Mouse (Mus musculus): ENCODE measurements around the gene Pygb. TPM values are rescaled to one million over a fixed set of nuclear protein-coding genes. Genes with fewer than 3 reads are reported as not detected.

Gene Pygb
- polyA plus RNA-seq, 1 experiment from 2014 or later: 109 TPM

- H3K4me1 ChIP-seq (replicated peaks; ENCODE audit: control insufficient read depth, insufficient read depth): no peaks in the 10 kb centered on the region
- no peaks in the 10 kb centered on the region for H3K36me3 ChIP-seq (ENCODE audit: control insufficient read depth, insufficient read depth, low read length)
- no peak overlapping the region for H3K9ac ChIP-seq (ENCODE audit: low read length)
- no peak for TF ChIP-seq EP300 (optimal IDR thresholded peaks at IDR 0.05)
- no peak for TF ChIP-seq CTCF (IDR thresholded peaks at IDR 0.05; ENCODE audit: low read depth)
- DNase-seq (ENCODE audit: low spot score) (peak; percentile 9), ATAC-seq (ENCODE audit: low FRiP score, low TSS enrichment) (no peak)
- no peaks in the 10 kb centered on the region for H3K27me3 ChIP-seq (ENCODE audit: control insufficient read depth, insufficient read depth, low read length)
- H3K4me2 ChIP-seq (replicated peaks; ENCODE audit: low read depth): no peak overlapping the region
- 88% methylated on average over 2 of the region's 2 CpGs for WGBS
- H3K4me3 ChIP-seq (ENCODE audit: low read depth, low read length): no peak overlapping the region
- H3K27ac ChIP-seq (replicated peaks): no peak overlapping the region
- H3K9me3 ChIP-seq (ENCODE audit: control insufficient read depth, low read length): no peaks in the 10 kb centered on the region
Measured at GRCm38 (mm10) chr2:150867021-150867420, 80.5 kb downstream of the Pygb start.

- H3K4me2 ChIP-seq (replicated peaks; ENCODE audit: low read depth): no peak overlapping the region
- ATAC-seq (ENCODE audit: low FRiP score, low TSS enrichment) (no peak), DNase-seq (ENCODE audit: low spot score) (no peak)
- no peaks in the 10 kb centered on the region for H3K36me3 ChIP-seq (ENCODE audit: control insufficient read depth, insufficient read depth, low read length)
- TF ChIP-seq EP300 (optimal IDR thresholded peaks at IDR 0.05): no peak
- no peak for TF ChIP-seq CTCF (IDR thresholded peaks at IDR 0.05; ENCODE audit: low read depth)
- H3K9ac ChIP-seq (ENCODE audit: low read length): no peak overlapping the region
- no peak overlapping the region for H3K27ac ChIP-seq (replicated peaks)
- no peaks in the 10 kb centered on the region for H3K27me3 ChIP-seq (ENCODE audit: control insufficient read depth, insufficient read depth, low read length)
- no peak overlapping the region for H3K4me3 ChIP-seq (ENCODE audit: low read depth, low read length)
- no peaks in the 10 kb centered on the region for H3K4me1 ChIP-seq (replicated peaks; ENCODE audit: control insufficient read depth, insufficient read depth)
- no peaks in the 10 kb centered on the region for H3K9me3 ChIP-seq (ENCODE audit: control insufficient read depth, low read length)
- 90% methylated on average over 1 of the region's 1 CpGs for WGBS
Measured at GRCm38 (mm10) chr2:150869446-150869845, 82.9 kb downstream of the Pygb start.

- no peaks in the 10 kb centered on the region for H3K4me1 ChIP-seq (replicated peaks; ENCODE audit: control insufficient read depth, insufficient read depth)
- 65% methylated on average over 1 of the region's 1 CpGs for WGBS
Measured at GRCm38 (mm10) chr2:150874508-150874907, 88.0 kb downstream of the Pygb start.

GRCm38 (mm10) chr2:150875226-150875625 lies 88.7 kb downstream of the Pygb start:
- H3K4me2 ChIP-seq (replicated peaks; ENCODE audit: low read depth): no peak overlapping the region
- ATAC-seq (ENCODE audit: low FRiP score, low TSS enrichment): no peak

More at GRCm38 (mm10) chr2:150874508-150874907, 88.0 kb downstream of the Pygb start:
- H3K27ac ChIP-seq (replicated peaks): no peak overlapping the region
- DNase-seq (ENCODE audit: low spot score) (no peak), ATAC-seq (ENCODE audit: low FRiP score, low TSS enrichment) (0 out of 2 replicates have a peak, but pooled peaks have one; percentile 49)
- H3K4me2 ChIP-seq (replicated peaks; ENCODE audit: low read depth): no peak overlapping the region
- no peaks in the 10 kb centered on the region for H3K27me3 ChIP-seq (ENCODE audit: control insufficient read depth, insufficient read depth, low read length)
- H3K36me3 ChIP-seq (ENCODE audit: control insufficient read depth, insufficient read depth, low read length): no peaks in the 10 kb centered on the region
- no peak overlapping the region for H3K9ac ChIP-seq (ENCODE audit: low read length)
- TF ChIP-seq CTCF (IDR thresholded peaks at IDR 0.05; ENCODE audit: low read depth) (no peak), EP300 (optimal IDR thresholded peaks at IDR 0.05) (no peak)
- no peaks in the 10 kb centered on the region for H3K9me3 ChIP-seq (ENCODE audit: control insufficient read depth, low read length)
- H3K4me3 ChIP-seq (ENCODE audit: low read depth, low read length): no peak overlapping the region

GRCm38 (mm10) chr2:150877561-150877960 lies 91.0 kb downstream of the Pygb start:
- no peaks in the 10 kb centered on the region for H3K4me1 ChIP-seq (replicated peaks; ENCODE audit: control insufficient read depth, insufficient read depth)
- no peak overlapping the region for H3K4me3 ChIP-seq (ENCODE audit: low read depth, low read length)
- H3K4me2 ChIP-seq (replicated peaks; ENCODE audit: low read depth): no peak overlapping the region
- H3K27me3 ChIP-seq (ENCODE audit: control insufficient read depth, insufficient read depth, low read length): no peaks in the 10 kb centered on the region
- TF ChIP-seq EP300 (optimal IDR thresholded peaks at IDR 0.05) (no peak), CTCF (IDR thresholded peaks at IDR 0.05; ENCODE audit: low read depth) (no peak)
- no peaks in the 10 kb centered on the region for H3K36me3 ChIP-seq (ENCODE audit: control insufficient read depth, insufficient read depth, low read length)
- 75% methylated on average over 4 of the region's 4 CpGs for WGBS
- no peaks in the 10 kb centered on the region for H3K9me3 ChIP-seq (ENCODE audit: control insufficient read depth, low read length)
- ATAC-seq (ENCODE audit: low FRiP score, low TSS enrichment) (no peak), DNase-seq (ENCODE audit: low spot score) (no peak)
- H3K9ac ChIP-seq (ENCODE audit: low read length): no peak overlapping the region
- H3K27ac ChIP-seq (replicated peaks): no peak overlapping the region

More at GRCm38 (mm10) chr2:150875226-150875625, 88.7 kb downstream of the Pygb start:
- Histone ChIP-seq H3K9ac (ENCODE audit: low read length) (no peak overlapping the region), H3K4me1 (replicated peaks; ENCODE audit: control insufficient read depth, insufficient read depth) (no peaks in the 10 kb centered on the region), H3K36me3 (ENCODE audit: control insufficient read depth, insufficient read depth, low read length) (no peaks in the 10 kb centered on the region), H3K27me3 (ENCODE audit: control insufficient read depth, insufficient read depth, low read length) (no peaks in the 10 kb centered on the region), H3K9me3 (ENCODE audit: control insufficient read depth, low read length) (no peaks in the 10 kb centered on the region), H3K4me3 (ENCODE audit: low read depth, low read length) (no peak overlapping the region), H3K27ac (replicated peaks) (no peak overlapping the region)
- TF ChIP-seq CTCF (IDR thresholded peaks at IDR 0.05; ENCODE audit: low read depth) (no peak), EP300 (optimal IDR thresholded peaks at IDR 0.05) (no peak)
- DNase-seq (ENCODE audit: low spot score): no peak
- WGBS: 98% methylated on average over 1 of the region's 1 CpGs

Other genes starting within 250 kb of the Pygb start
- gene Cst7, start 216.3 kb upstream of the Pygb start, polyA plus RNA-seq (2015; fragmentation: Nextera tagmentation; extraction: Ambion mirVana): 0.23 and 0.29 TPM in 2 replicates
- 30.0 and 30.1 TPM in 2 replicates for gene Apmap, start 178.2 kb upstream of the Pygb start, polyA plus RNA-seq (2015; fragmentation: Nextera tagmentation; extraction: Ambion mirVana)
- 28.2 and 35.7 TPM in 2 replicates for gene Acss1, start 118.2 kb upstream of the Pygb start, polyA plus RNA-seq (2015; fragmentation: Nextera tagmentation; extraction: Ambion mirVana)
- not detected in 2 replicates for gene Vsx1, start 97.4 kb upstream of the Pygb start, polyA plus RNA-seq (2015; fragmentation: Nextera tagmentation; extraction: Ambion mirVana)
- 23.5 and 24.2 TPM in 2 replicates for gene Entpd6, start 37.7 kb upstream of the Pygb start, polyA plus RNA-seq (2015; fragmentation: Nextera tagmentation; extraction: Ambion mirVana)
- 73.2 and 76.2 TPM in 2 replicates for gene Abhd12, start 118.0 kb downstream of the Pygb start, polyA plus RNA-seq (2015; fragmentation: Nextera tagmentation; extraction: Ambion mirVana)
- gene Gins1, start 118.7 kb downstream of the Pygb start, polyA plus RNA-seq (2015; fragmentation: Nextera tagmentation; extraction: Ambion mirVana): 10.7 and 11.0 TPM in 2 replicates

All from stomach, postnatal 0 days (tissue).